Mouse (Mus musculus) right cerebral cortex, postnatal 14 days (tissue): ENCODE data around the gene Dgke.
"Not testable (repeated sequence)": the region's sequence is repeated elsewhere in the genome, so short reads cannot be mapped to it uniquely, and the experiment has no call there.

ENCODE experiments used
- DNase-seq: peaks from one replicate; pipeline ENCODE4 v3.0.0; 2022

The Dgke gene

DNA sequence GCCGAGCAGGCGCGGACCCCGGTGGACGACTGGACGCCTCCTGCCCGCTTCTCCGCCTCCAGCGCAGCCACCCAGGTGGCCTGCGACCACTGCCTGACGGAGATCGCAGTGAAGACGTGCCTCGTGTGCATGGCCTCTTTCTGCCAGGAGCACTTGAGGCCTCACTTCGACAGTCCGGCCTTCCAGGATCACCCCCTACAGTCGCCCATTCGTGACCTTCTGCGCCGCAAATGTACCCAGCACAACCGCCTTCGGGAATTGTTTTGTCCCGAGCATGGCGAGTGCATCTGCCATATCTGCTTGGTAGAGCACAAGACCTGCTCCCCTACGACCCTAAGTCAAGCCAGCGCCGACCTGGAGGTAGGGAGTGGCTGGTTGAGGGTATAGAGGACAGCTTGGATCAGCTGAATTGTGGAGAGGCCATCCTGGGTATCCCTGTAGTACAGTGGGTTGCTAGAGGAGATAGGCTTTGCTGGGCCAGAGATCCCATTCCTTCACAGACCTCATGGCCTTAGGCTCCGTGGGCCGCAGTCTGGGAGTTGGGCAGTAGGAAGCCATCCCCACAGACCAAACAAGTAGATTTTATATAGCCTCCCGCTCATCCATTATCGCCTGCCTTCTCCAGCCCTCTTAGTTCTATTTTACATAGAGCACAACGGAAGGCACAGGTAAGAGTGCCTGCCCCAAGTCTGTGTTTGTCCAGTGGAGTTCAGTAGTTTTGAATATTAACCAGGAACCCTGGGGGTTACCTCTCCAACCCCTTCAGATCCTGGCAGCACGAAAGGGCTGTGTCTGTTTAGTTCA, 66.7 kb downstream of the Dgke start:
- no peak for DNase-seq

DNA sequence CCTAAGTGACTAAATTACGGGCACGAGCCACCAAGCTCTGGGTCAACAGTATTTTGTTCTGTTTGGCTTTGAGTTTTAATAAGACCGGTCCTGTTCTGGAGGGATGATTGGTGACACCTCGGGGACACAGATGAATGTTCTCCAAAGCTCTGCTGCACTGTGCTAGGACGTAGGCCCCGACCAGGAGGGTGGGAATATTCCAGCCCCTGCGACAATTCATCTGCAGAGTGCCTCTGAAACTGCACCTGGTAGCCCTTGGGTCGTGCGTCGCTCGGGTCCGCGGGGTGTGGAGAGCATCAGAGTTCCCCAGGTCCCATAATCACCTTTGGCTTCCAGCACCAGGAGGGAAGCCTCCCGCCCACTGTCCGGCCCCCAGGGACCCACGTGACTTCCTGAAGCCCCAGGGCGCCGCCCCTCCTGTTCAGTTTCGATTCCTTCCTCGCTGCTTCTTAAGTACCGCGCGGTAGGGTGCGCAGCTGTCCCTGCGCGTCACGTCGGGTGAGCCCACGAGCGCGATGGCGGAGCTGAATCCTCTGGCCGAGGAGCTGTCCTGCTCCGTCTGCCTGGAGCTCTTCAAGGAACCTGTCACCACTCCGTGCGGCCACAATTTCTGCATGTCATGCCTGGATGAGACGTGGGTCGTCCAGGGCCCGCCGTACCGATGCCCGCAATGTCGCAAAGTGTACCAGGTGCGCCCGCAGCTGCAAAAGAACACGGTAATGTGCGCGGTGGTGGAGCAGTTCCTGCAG, 67.5 kb downstream of the Dgke start, which contains the start of gene Trim25:
Trim25 (plus strand) TSS at position 403 of the 749 bp plus-strand sequence.
- peak; percentile 69 for DNase-seq

DNA sequence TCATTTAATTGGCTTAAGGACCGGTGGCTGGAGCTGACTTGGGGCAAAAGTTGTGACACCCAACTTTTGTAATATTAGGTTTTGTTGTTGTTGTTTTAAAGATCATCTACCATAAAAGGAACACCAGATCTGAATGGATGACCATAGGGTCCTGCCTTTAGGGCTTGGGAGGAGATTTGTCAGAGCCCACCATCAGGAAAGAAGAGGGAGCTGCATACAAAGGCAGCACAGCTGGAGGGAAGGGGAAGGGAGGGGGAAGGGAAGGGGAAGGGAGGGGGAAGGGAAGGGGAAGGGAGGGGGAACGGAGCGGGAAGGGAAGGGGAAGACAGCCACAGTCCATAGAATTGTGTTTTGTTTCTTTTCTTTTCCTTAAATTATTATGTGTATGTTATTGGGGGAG, 68.2 kb downstream of the Dgke start:
- no peak for DNase-seq

DNA sequence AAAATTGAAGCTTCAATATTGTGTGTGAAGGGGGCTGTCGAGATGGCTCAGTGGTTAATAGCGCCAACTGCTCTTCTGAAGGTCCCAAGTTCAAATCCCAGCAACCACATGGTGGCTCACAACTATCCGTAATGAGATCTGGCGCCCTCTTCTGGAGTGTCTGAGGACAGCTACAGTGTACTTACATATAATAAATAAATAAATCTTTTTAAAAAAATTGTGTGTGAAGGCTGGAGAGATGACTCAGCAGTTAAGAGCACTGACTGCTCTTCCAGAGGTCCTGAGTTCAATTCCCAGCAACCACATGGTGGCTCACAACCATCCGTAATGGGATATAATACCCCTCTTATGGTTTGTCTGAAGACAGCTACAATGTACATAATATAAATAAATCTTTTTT, 69.3 kb downstream of the Dgke start:
- not testable (repeated sequence) for DNase-seq

DNA sequence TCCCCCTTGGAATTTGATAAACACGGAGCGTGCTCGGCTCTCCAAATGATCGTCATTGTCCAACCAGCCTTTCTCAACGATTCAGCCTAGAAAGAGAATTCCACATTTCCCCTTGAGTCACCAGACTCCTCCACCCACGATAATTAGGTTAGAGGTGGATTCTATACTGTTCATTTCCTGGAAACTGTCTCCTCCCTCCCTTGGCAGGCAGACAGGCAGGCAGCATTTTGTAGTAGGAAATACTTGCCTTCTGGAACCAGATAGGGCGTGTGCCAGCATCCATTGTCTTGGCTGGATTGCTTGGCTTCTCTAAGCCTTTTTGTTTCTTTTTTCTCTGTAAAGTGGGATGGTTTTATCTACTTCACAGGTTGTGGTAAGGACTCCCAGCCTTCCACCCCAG, 70.2 kb downstream of the Dgke start:
- DNase-seq = no peak

DNA sequence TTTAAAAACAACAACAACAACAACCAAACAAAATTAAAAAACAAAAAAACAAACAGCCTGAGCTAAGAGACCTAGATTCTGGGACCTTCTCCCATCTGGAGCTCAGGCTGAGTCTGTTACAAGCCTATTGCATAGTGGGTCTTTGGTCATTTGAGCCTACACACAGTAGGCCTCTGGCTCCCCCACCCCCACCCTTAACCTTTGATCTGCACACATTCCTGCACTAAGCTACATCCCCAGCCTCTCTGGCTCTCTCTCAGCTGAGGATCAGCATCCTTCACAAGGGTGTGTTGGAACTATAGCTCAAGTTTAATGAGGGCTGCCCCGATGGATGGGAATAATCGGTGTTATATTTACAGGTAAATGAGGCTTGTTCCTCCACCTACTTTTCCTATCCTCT, 71.0 kb downstream of the Dgke start:
- DNase-seq = no peak

DNA sequence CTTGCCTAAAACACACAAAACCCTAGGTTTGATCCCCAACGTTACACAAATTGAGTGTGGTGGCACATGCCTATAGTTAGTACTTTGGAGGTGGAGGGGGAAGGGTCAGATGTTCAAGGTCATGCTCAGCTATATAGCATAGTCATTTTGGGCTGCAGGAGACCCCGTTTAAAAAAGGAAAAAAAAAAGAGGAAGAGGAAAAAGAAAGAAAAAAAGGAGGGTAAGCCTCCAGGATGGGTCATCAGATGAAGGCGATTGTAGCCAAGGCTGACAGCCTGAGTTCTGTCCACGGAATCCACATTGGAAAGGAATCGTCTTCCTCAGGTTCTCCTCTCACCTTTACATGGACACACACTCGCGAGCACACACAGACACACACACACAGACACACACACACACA, 72.2 kb downstream of the Dgke start:
- no peak for DNase-seq

DNA sequence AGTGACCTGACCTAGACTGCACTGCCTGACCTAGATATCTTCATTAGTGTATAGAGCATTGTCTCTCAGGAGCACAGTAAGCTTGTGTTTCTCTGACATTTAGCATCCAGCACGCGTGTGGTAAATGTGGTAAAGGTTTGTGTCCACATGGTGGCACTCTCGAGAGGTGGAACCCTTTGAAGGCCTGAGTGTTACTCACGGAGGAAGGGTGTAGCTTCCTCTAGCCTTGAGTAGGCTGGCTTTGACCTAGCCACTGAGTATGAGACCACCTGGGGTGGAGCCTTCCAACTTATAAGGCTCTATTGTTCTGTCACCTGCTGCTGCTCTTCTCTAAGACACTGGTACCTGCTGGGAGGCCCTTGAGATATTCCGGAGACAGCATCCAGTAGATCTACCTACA, 73.0 kb downstream of the Dgke start:
- peak; percentile 43 for DNase-seq

DNA sequence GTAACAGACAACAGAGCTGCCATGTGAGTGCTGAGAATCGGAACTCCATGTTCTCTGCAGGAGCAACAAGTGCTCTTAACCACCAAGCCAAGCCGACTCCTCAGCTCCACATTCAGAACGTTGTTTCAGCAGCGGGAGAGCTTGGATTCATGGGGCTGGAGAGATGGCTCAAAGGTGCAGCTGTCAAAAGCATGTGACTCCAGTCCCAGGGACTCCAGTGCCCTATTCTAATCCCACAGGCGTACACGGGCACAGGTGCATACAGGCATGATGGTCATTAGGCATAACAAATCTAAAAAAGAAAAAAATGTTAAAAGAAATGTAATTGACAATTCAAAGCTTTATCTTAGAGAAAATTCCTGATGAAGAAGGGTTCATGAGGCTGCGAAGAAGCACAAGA, 73.5 kb downstream of the Dgke start:
- no peak for DNase-seq

DNA sequence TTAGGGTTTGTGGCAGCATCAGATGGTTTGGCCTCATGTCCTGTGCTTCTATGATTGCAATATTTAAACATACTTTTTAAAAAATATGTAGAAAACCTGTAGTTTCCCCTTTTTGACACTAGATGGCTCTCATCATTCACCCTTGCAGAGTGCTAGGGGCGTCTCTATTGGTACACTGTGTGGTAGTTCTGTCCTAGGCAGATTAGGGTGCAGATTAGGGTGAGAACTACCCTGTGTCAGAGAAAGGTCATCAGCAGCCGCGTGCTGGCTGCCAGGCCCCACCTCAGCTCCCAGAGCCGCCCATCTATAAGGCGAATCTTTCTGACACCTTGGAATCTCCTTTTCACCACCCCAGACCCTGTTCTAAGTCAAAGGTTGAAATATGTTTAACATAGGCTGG, 77.1 kb downstream of the Dgke start:
- no peak for DNase-seq

DNA sequence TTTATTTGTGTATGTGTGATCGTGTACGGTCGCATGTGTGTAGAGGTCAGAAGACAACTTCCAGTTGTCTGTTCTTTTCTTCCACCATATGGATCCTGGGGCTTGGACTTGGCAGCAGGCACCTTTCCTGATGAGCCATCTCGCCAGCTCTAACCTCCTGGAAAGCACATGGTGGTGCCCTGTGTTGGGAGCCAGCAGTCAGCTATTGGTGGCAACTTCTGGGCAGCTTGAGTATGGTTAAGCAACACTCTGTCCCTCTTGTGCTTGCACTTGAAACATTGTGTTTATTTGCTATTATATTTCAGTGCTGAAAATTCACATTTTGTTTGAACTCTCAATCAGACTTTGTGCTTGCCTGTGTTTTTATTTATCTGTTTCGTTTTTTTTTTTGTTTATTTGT, 77.7 kb downstream of the Dgke start:
- no peak for DNase-seq

DNA sequence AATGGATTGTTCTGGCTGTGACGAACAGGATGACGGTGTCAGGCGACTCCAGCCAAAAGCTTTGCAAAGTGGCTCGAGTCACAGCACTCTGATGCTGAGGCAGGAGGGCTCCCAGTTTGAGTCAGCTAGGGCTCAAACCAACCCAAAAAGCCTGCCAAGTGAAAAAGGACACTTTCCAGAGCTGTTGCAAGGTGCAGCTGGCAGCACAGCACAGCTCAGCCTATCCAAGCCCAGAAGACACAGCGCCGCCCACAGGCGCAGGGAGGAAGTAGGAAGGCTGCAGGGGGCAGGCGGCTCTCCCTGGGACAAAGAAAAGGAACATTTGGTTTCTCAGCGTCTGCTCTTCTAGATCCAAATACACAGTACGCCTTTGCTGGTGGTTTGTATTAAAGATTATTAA, 80.0 kb downstream of the Dgke start:
- no peak for DNase-seq
